Mouse (Mus musculus): ENCODE results near the gene Tas1r1. TPM values are rescaled to one million over a fixed set of nuclear protein-coding genes. Genes with fewer than 3 reads are reported as not detected.

Tas1r1 gene
- total and polyA plus RNA-seq, 2 experiments from 2014 or later = 0.08 TPM; not detected in 1

DNA sequence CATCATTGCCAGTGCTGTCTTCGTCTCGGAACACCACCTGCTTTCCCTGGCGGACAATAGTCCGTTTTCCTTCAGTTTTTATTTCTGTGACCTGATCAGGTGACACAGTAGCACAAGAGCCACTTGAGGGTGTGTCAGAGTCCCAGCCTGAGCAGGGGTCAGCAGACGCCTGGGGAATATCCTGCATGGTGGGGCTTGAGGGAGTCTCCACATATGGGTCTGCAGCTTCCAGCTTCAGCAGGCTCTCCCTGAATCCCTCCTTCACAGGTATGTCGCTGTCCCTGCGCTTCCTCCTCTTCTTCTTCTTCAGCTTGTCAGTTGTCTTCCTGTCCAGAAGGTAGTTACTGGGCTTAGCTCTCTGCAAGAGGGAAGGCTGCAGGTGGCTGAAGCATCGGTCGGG is 46.3 kb downstream of the Tas1r1 start:
- no peak overlapping the region for H3K27ac ChIP-seq (ENCODE audit: low read depth)
- peaks cover 13% of the 10 kb centered on the region for H3K4me1 ChIP-seq (ENCODE audit: control insufficient read depth, insufficient read depth)
- H3K4me3 ChIP-seq (ENCODE audit: low read depth, low read length) = no peak overlapping the region
- H3K36me3 ChIP-seq (replicated peaks; ENCODE audit: control insufficient read depth, insufficient read depth, low read length) = peaks cover 21% of the 10 kb centered on the region
- DNase-seq (ENCODE audit: low spot score) (no peak), ATAC-seq (ENCODE audit: insufficient read depth, low read depth) (no peak)
- H3K4me2 ChIP-seq (ENCODE audit: low read depth, low read length) = no peak overlapping the region
- no peak overlapping the region for H3K9ac ChIP-seq (replicated peaks; ENCODE audit: low read depth, low read length)
- TF ChIP-seq CTCF (IDR thresholded peaks at IDR 0.05; ENCODE audit: low read depth) (no peak), EP300 (IDR thresholded peaks at IDR 0.05; ENCODE audit: low read depth) (no peak)
- H3K9me3 ChIP-seq (replicated peaks; ENCODE audit: control insufficient read depth, low read length) = no peaks in the 10 kb centered on the region
- no peaks in the 10 kb centered on the region for H3K27me3 ChIP-seq (ENCODE audit: control insufficient read depth, insufficient read depth, low read length)
- WGBS = 86% methylated on average over 9 of the region's 9 CpGs

DNA sequence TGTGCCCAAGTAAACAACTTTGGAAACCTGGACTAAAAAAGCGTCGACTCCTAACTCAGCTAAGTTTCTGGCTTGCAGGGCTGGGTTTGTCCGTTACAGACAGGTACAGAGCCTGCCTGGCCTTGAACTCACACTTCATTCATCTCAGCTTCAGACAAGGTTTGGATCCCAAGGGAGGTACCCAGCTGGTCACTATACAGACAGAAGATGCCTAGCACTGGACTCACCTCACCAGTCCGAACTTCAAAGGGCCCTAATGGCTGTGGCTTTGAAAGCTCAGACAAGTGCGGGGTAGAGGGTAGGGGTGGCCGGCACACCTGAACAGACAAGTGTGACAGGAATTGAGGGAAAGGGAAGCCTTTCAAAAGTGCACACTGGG is 49.3 kb downstream of the Tas1r1 start:
- H3K36me3 ChIP-seq (replicated peaks; ENCODE audit: control insufficient read depth, insufficient read depth, low read length) = peaks cover 21% of the 10 kb centered on the region
- H3K9ac ChIP-seq (replicated peaks; ENCODE audit: low read depth, low read length) = 0 out of 2 replicates have a peak overlapping the region, but pooled peaks have one; percentile 79
- TF ChIP-seq EP300 (IDR thresholded peaks at IDR 0.05; ENCODE audit: low read depth) (no peak), CTCF (IDR thresholded peaks at IDR 0.05; ENCODE audit: low read depth) (no peak)
- no peaks in the 10 kb centered on the region for H3K9me3 ChIP-seq (replicated peaks; ENCODE audit: control insufficient read depth, low read length)
- no peaks in the 10 kb centered on the region for H3K27me3 ChIP-seq (ENCODE audit: control insufficient read depth, insufficient read depth, low read length)
- ATAC-seq (ENCODE audit: insufficient read depth, low read depth) = no peak
- 38% methylated on average over 6 of the region's 6 CpGs for WGBS
- H3K4me1 ChIP-seq (ENCODE audit: control insufficient read depth, insufficient read depth) = peaks cover 10% of the 10 kb centered on the region; the same call in 1 of the 2 replicates
- peak overlapping the region; percentile 79 for H3K4me3 ChIP-seq (ENCODE audit: low read depth, low read length)
- H3K27ac ChIP-seq (ENCODE audit: low read depth) = no peak overlapping the region
- no peak for DNase-seq (ENCODE audit: low spot score)
- peak overlapping the region; percentile 71 for H3K4me2 ChIP-seq (ENCODE audit: low read depth, low read length)

DNA sequence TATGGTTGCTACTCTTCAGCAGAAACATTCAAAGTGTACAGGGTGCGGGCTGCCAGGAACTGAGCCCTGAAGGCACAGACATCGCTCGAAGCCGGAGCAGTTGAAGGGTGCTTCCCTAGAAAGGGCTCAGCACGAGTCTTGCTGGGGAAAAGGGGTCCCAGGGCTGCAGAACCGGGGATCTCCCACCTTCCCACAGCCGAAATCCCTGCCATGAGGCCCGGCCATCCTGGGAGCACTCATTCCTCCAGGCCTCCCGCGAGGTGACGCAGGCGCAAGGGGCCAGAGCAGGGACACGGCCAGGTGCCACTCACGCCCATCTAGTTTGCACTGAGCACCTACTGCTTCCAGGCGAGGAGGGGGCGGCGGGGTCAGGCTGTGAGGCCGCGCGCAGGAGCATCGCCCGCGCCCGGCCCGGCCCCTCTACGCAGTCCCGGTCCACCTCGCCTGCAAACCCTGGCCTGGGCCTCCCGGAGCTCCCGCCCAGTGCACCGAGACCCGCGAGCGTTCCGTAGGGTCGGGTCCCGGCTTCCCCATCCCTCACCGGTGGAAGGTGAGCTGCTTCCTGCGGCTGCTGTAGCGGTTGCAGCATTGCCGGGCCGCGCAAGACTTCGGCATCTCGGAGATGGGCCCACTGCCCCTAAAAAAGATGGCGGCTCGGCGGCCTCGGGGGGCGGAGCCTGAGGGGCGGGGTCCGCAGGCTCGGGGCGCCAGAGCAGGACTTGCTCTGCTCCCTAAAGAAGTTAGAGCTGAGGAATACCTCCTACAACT is 49.8 kb downstream of the Tas1r1 start, which contains the start of gene Thap3:
Gene Thap3, minus strand, starts transcription at position 656 of the 768 bp plus-strand sequence.
- WGBS = under 1% methylated on average over 54 of the region's 54 CpGs
- Histone ChIP-seq H3K36me3 (replicated peaks; ENCODE audit: control insufficient read depth, insufficient read depth, low read length) (peaks cover 21% of the 10 kb centered on the region), H3K9me3 (replicated peaks; ENCODE audit: control insufficient read depth, low read length) (no peaks in the 10 kb centered on the region), H3K4me3 (ENCODE audit: low read depth, low read length) (peak within 1 kb of the TSS; percentile 79), H3K4me1 (ENCODE audit: control insufficient read depth, insufficient read depth) (peaks cover 7% of the 10 kb centered on the region; the same call in 1 of the 2 replicates), H3K27ac (ENCODE audit: low read depth) (peak within 1 kb of the TSS; percentile 61), H3K27me3 (ENCODE audit: control insufficient read depth, insufficient read depth, low read length) (no peaks in the 10 kb centered on the region), H3K4me2 (ENCODE audit: low read depth, low read length) (peak within 1 kb of the TSS; percentile 71), H3K9ac (replicated peaks; ENCODE audit: low read depth, low read length) (peak within 1 kb of the TSS; percentile 79)
- DNase-seq (ENCODE audit: low spot score) (no peak), ATAC-seq (ENCODE audit: insufficient read depth, low read depth) (peak; percentile 72)
- TF ChIP-seq CTCF (IDR thresholded peaks at IDR 0.05; ENCODE audit: low read depth) (no peak), EP300 (IDR thresholded peaks at IDR 0.05; ENCODE audit: low read depth) (no peak)

GRCm38 (mm10) chr4:151988014-151988341 is 50.4 kb downstream of the Tas1r1 start:
- peaks cover 7% of the 10 kb centered on the region; the same call in 1 of the 2 replicates for H3K4me1 ChIP-seq (ENCODE audit: control insufficient read depth, insufficient read depth)
- ATAC-seq (ENCODE audit: insufficient read depth, low read depth) = no peak

DNA sequence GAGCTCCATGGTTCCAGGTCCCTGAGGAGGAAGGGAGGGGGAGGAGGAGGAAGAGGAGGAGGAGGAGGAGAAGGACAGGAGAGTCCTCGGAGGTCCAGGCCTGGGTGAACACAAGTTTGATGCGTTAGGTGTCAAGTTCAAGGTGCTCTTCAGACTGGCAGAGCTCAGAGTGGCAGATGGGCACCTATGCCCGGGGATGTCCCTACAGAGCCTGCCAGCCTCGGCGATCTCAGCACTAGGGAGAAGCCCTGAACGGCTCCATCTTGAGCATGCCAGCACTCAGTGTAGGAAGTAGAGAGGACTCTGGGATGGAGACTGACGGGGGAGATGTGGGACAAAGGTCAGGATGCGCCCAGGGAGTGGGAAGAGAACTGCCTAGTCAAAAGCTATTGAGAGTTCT is 51.7 kb downstream of the Tas1r1 start:
- H3K27me3 ChIP-seq (ENCODE audit: control insufficient read depth, insufficient read depth, low read length) = no peaks in the 10 kb centered on the region
- H3K36me3 ChIP-seq (replicated peaks; ENCODE audit: control insufficient read depth, insufficient read depth, low read length) = peaks cover 14% of the 10 kb centered on the region
- TF ChIP-seq EP300 (IDR thresholded peaks at IDR 0.05; ENCODE audit: low read depth) (no peak), CTCF (IDR thresholded peaks at IDR 0.05; ENCODE audit: low read depth) (no peak)
- no peak overlapping the region for H3K4me2 ChIP-seq (ENCODE audit: low read depth, low read length)
- H3K4me3 ChIP-seq (ENCODE audit: low read depth, low read length) = no peak overlapping the region
- DNase-seq (ENCODE audit: low spot score) = no peak
- 64% methylated on average over 8 of the region's 8 CpGs for WGBS
- no peak for ATAC-seq (ENCODE audit: insufficient read depth, low read depth)
- H3K4me1 ChIP-seq (ENCODE audit: control insufficient read depth, insufficient read depth) = peaks cover 7% of the 10 kb centered on the region; the same call in 1 of the 2 replicates
- H3K9me3 ChIP-seq (replicated peaks; ENCODE audit: control insufficient read depth, low read length) = no peaks in the 10 kb centered on the region
- no peak overlapping the region for H3K27ac ChIP-seq (ENCODE audit: low read depth)
- no peak overlapping the region for H3K9ac ChIP-seq (replicated peaks; ENCODE audit: low read depth, low read length)

More at GRCm38 (mm10) chr4:151988014-151988341, 50.4 kb downstream of the Tas1r1 start:
- peaks cover 21% of the 10 kb centered on the region for H3K36me3 ChIP-seq (replicated peaks; ENCODE audit: control insufficient read depth, insufficient read depth, low read length)
- 20% methylated on average over 10 of the region's 10 CpGs for WGBS
- H3K4me2 ChIP-seq (ENCODE audit: low read depth, low read length) = peak overlapping the region; percentile 71
- H3K9me3 ChIP-seq (replicated peaks; ENCODE audit: control insufficient read depth, low read length) = no peaks in the 10 kb centered on the region
- H3K4me3 ChIP-seq (ENCODE audit: low read depth, low read length) = peak overlapping the region; percentile 79
- TF ChIP-seq EP300 (IDR thresholded peaks at IDR 0.05; ENCODE audit: low read depth) (no peak), CTCF (IDR thresholded peaks at IDR 0.05; ENCODE audit: low read depth) (no peak)
- H3K27me3 ChIP-seq (ENCODE audit: control insufficient read depth, insufficient read depth, low read length) = no peaks in the 10 kb centered on the region
- H3K9ac ChIP-seq (replicated peaks; ENCODE audit: low read depth, low read length) = peak overlapping the region; percentile 79
- DNase-seq (ENCODE audit: low spot score) = no peak
- no peak overlapping the region for H3K27ac ChIP-seq (ENCODE audit: low read depth)
